ENCODE assay signal across 9 mouse cellular contexts in the genomic region with DNA sequence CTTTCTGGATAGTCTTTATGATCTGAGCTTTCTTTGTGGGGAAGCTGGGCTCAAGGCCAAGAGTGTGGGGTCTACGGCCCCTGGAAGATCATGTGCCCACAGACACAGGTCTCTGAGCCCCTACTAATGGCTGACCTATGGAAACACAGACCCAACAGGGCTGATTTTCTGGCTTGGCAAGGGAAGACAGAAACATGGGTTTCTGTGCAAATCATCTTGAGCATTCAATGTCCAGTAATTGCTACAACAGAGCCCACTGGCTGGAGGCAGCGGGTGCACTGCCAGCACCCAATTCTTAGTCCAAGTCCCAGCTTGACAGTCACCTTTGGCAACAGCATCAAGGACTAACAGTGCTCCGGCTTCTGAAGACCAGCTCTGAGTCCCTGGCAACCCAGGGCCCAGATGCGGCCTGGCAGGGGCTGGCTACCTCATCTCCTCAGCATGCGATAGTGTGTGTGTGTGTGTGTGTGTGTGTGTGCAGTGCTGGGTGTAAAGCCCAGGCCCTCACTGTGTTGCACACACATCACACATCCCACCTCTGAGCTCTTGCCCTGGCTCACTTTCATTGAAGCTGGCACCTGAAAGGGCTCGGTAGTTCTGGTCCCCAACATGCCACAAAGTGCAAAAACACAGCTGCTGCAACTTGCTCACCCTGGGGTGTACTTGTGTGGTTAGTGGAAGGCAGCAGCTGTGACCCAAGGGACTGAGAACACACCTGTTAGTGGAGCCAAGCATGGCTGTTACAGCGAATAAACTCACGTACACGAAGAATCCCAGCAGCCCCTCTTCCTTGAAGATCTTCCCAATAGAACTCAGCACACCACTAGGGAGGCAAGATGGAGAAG. TPM values are rescaled to one million over a fixed set of nuclear protein-coding genes. Genes with fewer than 3 reads are reported as not detected.
DNase-seq lines count a peak whose midpoint lies in the region; ATAC-seq and TF ChIP-seq lines count a peak whose summit lies in the region.
"Had no signal": no experiment of that assay in that cellular context is flagged by ENCODE, and none has a peak within 500 bp of the region (broad histone marks: within the 10 kb centered on the region; RNA-seq: fewer than 3 reads in every experiment).

No protein-coding gene starts in this region.

- WGBS in heart, embryonic 15.5 days = 88% methylated on average over 9 of the region's 9 CpGs
- WGBS in midbrain, embryonic 14.5 days = 81% methylated on average over 9 of the region's 9 CpGs
- WGBS in midbrain, embryonic 10.5 days = 95% methylated on average over 9 of the region's 9 CpGs
- 54% methylated on average over 9 of the region's 9 CpGs for WGBS in forebrain, embryonic 16.5 days
- WGBS in thymus, adult 2 months = 37% methylated on average over 9 of the region's 9 CpGs

- TF ChIP-seq POLR2A in thymus, adult 2 months (IDR thresholded peaks at IDR 0.05; ENCODE audit: control insufficient read depth, extremely low read depth, insufficient read depth, low read length, poor library complexity) = 0 out of 2 replicates have a peak, but pooled peaks have one; percentile 23

- H3K4me2 ChIP-seq in heart, embryonic 15.5 days = no peak overlapping the region
- H3K4me2 ChIP-seq in midbrain, embryonic 14.5 days (ENCODE audit: low read length) = no peak overlapping the region
- H3K4me2 ChIP-seq in forebrain, embryonic 16.5 days (ENCODE audit: low read length) = no peak overlapping the region
- H3K4me2 ChIP-seq: neural tube, embryonic 12.5 days had no signal

- intact Hi-C loops in heart, postnatal 14 days (cut with DNase I) = loop anchor here (2.0 kb wide), 1 partner anchor 19 kb away; no protein-coding TSS in a partner anchor

- H3K4me1 ChIP-seq in heart, embryonic 15.5 days (replicated peaks) = peaks cover 39% of the 10 kb centered on the region
- H3K4me1 ChIP-seq in midbrain, embryonic 14.5 days (ENCODE audit: control insufficient read depth, insufficient read depth, low read length) = peaks cover 12% of the 10 kb centered on the region
- H3K4me1 ChIP-seq in midbrain, embryonic 10.5 days = peaks cover 26% of the 10 kb centered on the region
- H3K4me1 ChIP-seq in forebrain, embryonic 16.5 days (replicated peaks; ENCODE audit: control insufficient read depth, insufficient read depth, low read length) = peaks cover 44% of the 10 kb centered on the region
- H3K4me1 ChIP-seq in thymus, adult 2 months (replicated peaks; ENCODE audit: control insufficient read depth, insufficient read depth, low read length) = peaks cover 54% of the 10 kb centered on the region

- no peak overlapping the region for H3K9ac ChIP-seq in heart, embryonic 15.5 days
- H3K9ac ChIP-seq in midbrain, embryonic 14.5 days (replicated peaks; ENCODE audit: low read length) = no peak overlapping the region
- no peak overlapping the region for H3K9ac ChIP-seq in forebrain, embryonic 16.5 days (replicated peaks; ENCODE audit: low read depth, low read length)

- DNase-seq in heart, postnatal 14 days = no peak
- DNase-seq in midbrain, embryonic 14.5 days = peak; percentile 58
- no peak for DNase-seq in midbrain, embryonic 10.5 days (ENCODE audit: low spot score)
- peak; percentile 60 for DNase-seq in thymus, adult 2 months

- peak overlapping the region; percentile 81 for H3K27ac ChIP-seq in heart, embryonic 15.5 days
- peak overlapping the region; percentile 64 for H3K27ac ChIP-seq in midbrain, embryonic 14.5 days (replicated peaks; ENCODE audit: low read depth, low read length)
- H3K27ac ChIP-seq in midbrain, embryonic 10.5 days (replicated peaks) = no peak overlapping the region
- peak overlapping the region; percentile 74 for H3K27ac ChIP-seq in forebrain, embryonic 16.5 days (ENCODE audit: low read length)
- H3K27ac ChIP-seq in thymus, adult 2 months (ENCODE audit: control insufficient read depth, insufficient read depth, low read length) = peak overlapping the region; percentile 90
- H3K27ac ChIP-seq: neural tube, embryonic 12.5 days had no signal

- ATAC-seq in heart, embryonic 15.5 days (replicated peaks; ENCODE audit: insufficient number of reproducible peaks, insufficient read depth, low FRiP score, low read depth) = no peak
- peak; percentile 24; the same call in 1 of the 2 replicates for ATAC-seq in midbrain, embryonic 14.5 days (ENCODE audit: low FRiP score, low TSS enrichment)
- ATAC-seq in forebrain, embryonic 16.5 days = peak; percentile 67
- ATAC-seq in erythroid progenitor cell, adult 5-6 weeks (replicated peaks; ENCODE audit: low FRiP score, poor library complexity, severe bottlenecking) = no peak
- no peak for ATAC-seq in megakaryocyte-erythroid progenitor cell, adult 5-6 weeks (replicated peaks; ENCODE audit: low FRiP score, low TSS enrichment, poor library complexity, severe bottlenecking)

- TF ChIP-seq CTCF in thymus, adult 2 months (IDR thresholded peaks at IDR 0.05; ENCODE audit: borderline replicate concordance, control insufficient read depth, extremely low read depth, insufficient read depth, low read length, poor library complexity) = no peak

- H3K4me3 ChIP-seq in heart, embryonic 15.5 days = no peak overlapping the region
- H3K4me3 ChIP-seq in midbrain, embryonic 14.5 days (replicated peaks; ENCODE audit: low read depth, low read length) = no peak overlapping the region
- H3K4me3 ChIP-seq in midbrain, embryonic 10.5 days = no peak overlapping the region
- no peak overlapping the region for H3K4me3 ChIP-seq in forebrain, embryonic 16.5 days (replicated peaks; ENCODE audit: low read length)
- no peak overlapping the region for H3K4me3 ChIP-seq in thymus, adult 2 months (ENCODE audit: control insufficient read depth, insufficient read depth, low read length)
- H3K4me3 ChIP-seq: neural tube, embryonic 12.5 days had no signal

- H3K9me3 ChIP-seq in heart, embryonic 15.5 days (replicated peaks) = no peaks in the 10 kb centered on the region
- H3K9me3 ChIP-seq in midbrain, embryonic 14.5 days (ENCODE audit: control insufficient read depth, low read length) = no peaks in the 10 kb centered on the region
- no peaks in the 10 kb centered on the region for H3K9me3 ChIP-seq in midbrain, embryonic 10.5 days (replicated peaks)
- no peaks in the 10 kb centered on the region for H3K9me3 ChIP-seq in forebrain, embryonic 16.5 days (ENCODE audit: control insufficient read depth, low read length)
- H3K9me3 ChIP-seq: neural tube, embryonic 12.5 days had no signal

- no peaks in the 10 kb centered on the region for H3K27me3 ChIP-seq in heart, embryonic 15.5 days
- no peaks in the 10 kb centered on the region for H3K27me3 ChIP-seq in midbrain, embryonic 14.5 days (ENCODE audit: control insufficient read depth, insufficient read depth, low read length)
- H3K27me3 ChIP-seq in midbrain, embryonic 10.5 days (ENCODE audit: low read depth, poor library complexity, severe bottlenecking) = no peaks in the 10 kb centered on the region
- H3K27me3 ChIP-seq in forebrain, embryonic 16.5 days (replicated peaks; ENCODE audit: control insufficient read depth, insufficient read depth, low read length) = no peaks in the 10 kb centered on the region
- no peaks in the 10 kb centered on the region for H3K27me3 ChIP-seq in thymus, adult 2 months (ENCODE audit: control insufficient read depth, insufficient read depth, low read length)
- H3K27me3 ChIP-seq: neural tube, embryonic 12.5 days had no signal

- peaks cover 70% of the 10 kb centered on the region for H3K36me3 ChIP-seq in heart, embryonic 15.5 days
- peaks cover 83% of the 10 kb centered on the region for H3K36me3 ChIP-seq in midbrain, embryonic 14.5 days (ENCODE audit: control insufficient read depth, insufficient read depth, low read length)
- H3K36me3 ChIP-seq in midbrain, embryonic 10.5 days = peaks cover 94% of the 10 kb centered on the region
- H3K36me3 ChIP-seq in forebrain, embryonic 16.5 days (ENCODE audit: control insufficient read depth, insufficient read depth) = peaks cover 44% of the 10 kb centered on the region
- peaks cover 22% of the 10 kb centered on the region for H3K36me3 ChIP-seq in thymus, adult 2 months (ENCODE audit: control insufficient read depth, insufficient read depth, low read length)

RNA-seq across cellular contexts. Expression of a gene that starts 9.5 kb away (rescaled TPM):
- polyA plus RNA-seq in heart, embryonic 15.5 days (2015; fragmentation: Nextera tagmentation; extraction: Ambion mirVana) = 224 and 299 TPM in 2 replicates
- total RNA-seq in heart, postnatal 14 days (2021) = 100 to 1,000 TPM; 272 to 279 TPM
- 533 and 550 TPM in 2 replicates for polyA plus RNA-seq in midbrain, embryonic 14.5 days (2014; fragmentation: Nextera tagmentation; extraction: Ambion mirVana)
- 277 and 318 TPM in 2 replicates for polyA plus RNA-seq in midbrain, embryonic 10.5 days (2016; fragmentation: Nextera tagmentation; extraction: Ambion mirVana)
- polyA plus RNA-seq in forebrain, embryonic 16.5 days (2015; fragmentation: Nextera tagmentation; extraction: Ambion mirVana) = 417 and 434 TPM in 2 replicates
- 332 and 354 TPM in 2 replicates for polyA plus RNA-seq in thymus, adult 2 months (2012; rRNA removed)
- 32.1 and 42.3 TPM in 2 replicates for total RNA-seq in erythroid progenitor cell, adult 5-6 weeks (2015; ENCODE audit: low replicate concordance)
- 12.3 and 31.1 TPM in 2 replicates for total RNA-seq in erythroid progenitor cell, adult 5-6 weeks (2017; ENCODE audit: low replicate concordance)
- 86.6 and 105 TPM in 2 replicates for total RNA-seq in megakaryocyte-erythroid progenitor cell, adult 5-6 weeks (2014; fragmentation: Nextera tagmentation)
- 31.9 and 32.4 TPM in 2 replicates for total RNA-seq in megakaryocyte-erythroid progenitor cell, adult 5-6 weeks (2017)

RNA-seq across cellular contexts. Expression of a gene that starts 20.7 kb away (rescaled TPM):
- polyA plus RNA-seq in heart, embryonic 15.5 days (2015; fragmentation: Nextera tagmentation; extraction: Ambion mirVana) = 4.3 and 5.8 TPM in 2 replicates
- 10 to 100 TPM; 34.3 to 47.8 TPM for total RNA-seq in heart, postnatal 14 days (2021)
- polyA plus RNA-seq in midbrain, embryonic 14.5 days (2014; fragmentation: Nextera tagmentation; extraction: Ambion mirVana) = 1.3 and 2.8 TPM in 2 replicates
- 0.75 and 0.82 TPM in 2 replicates for polyA plus RNA-seq in midbrain, embryonic 10.5 days (2016; fragmentation: Nextera tagmentation; extraction: Ambion mirVana)
- polyA plus RNA-seq in forebrain, embryonic 16.5 days (2015; fragmentation: Nextera tagmentation; extraction: Ambion mirVana) = 1.2 and 2.0 TPM in 2 replicates
- polyA plus RNA-seq in thymus, adult 2 months (2012; rRNA removed) = 22.7 and 24.5 TPM in 2 replicates
- 1.1 and 1.3 TPM in 2 replicates for total RNA-seq in erythroid progenitor cell, adult 5-6 weeks (2015; ENCODE audit: low replicate concordance)
- 3.4 and 3.7 TPM in 2 replicates for total RNA-seq in erythroid progenitor cell, adult 5-6 weeks (2017; ENCODE audit: low replicate concordance)
- 0.32 TPM in 1 of 2 replicates, not detected in the other for total RNA-seq in megakaryocyte-erythroid progenitor cell, adult 5-6 weeks (2014; fragmentation: Nextera tagmentation)
- not detected in 2 replicates for total RNA-seq in megakaryocyte-erythroid progenitor cell, adult 5-6 weeks (2017)

RNA-seq across cellular contexts. Expression of a gene that starts 22.5 kb away (rescaled TPM):
- polyA plus RNA-seq in heart, embryonic 15.5 days (2015; fragmentation: Nextera tagmentation; extraction: Ambion mirVana) = 3.0 and 7.0 TPM in 2 replicates
- total RNA-seq in heart, postnatal 14 days (2021) = 1 to 10 TPM; 2.3 to 2.9 TPM
- 4.4 and 4.9 TPM in 2 replicates for polyA plus RNA-seq in midbrain, embryonic 14.5 days (2014; fragmentation: Nextera tagmentation; extraction: Ambion mirVana)
- 3.8 and 4.1 TPM in 2 replicates for polyA plus RNA-seq in midbrain, embryonic 10.5 days (2016; fragmentation: Nextera tagmentation; extraction: Ambion mirVana)
- polyA plus RNA-seq in forebrain, embryonic 16.5 days (2015; fragmentation: Nextera tagmentation; extraction: Ambion mirVana) = 5.5 and 9.7 TPM in 2 replicates
- polyA plus RNA-seq in thymus, adult 2 months (2012; rRNA removed) = 40.0 and 56.0 TPM in 2 replicates
- 4.0 and 6.3 TPM in 2 replicates for total RNA-seq in erythroid progenitor cell, adult 5-6 weeks (2015; ENCODE audit: low replicate concordance)
- total RNA-seq in erythroid progenitor cell, adult 5-6 weeks (2017; ENCODE audit: low replicate concordance) = 0.98 and 5.0 TPM in 2 replicates
- total RNA-seq in megakaryocyte-erythroid progenitor cell, adult 5-6 weeks (2014; fragmentation: Nextera tagmentation) = 3.1 and 3.4 TPM in 2 replicates
- 2.7 and 6.0 TPM in 2 replicates for total RNA-seq in megakaryocyte-erythroid progenitor cell, adult 5-6 weeks (2017)

Comparison
In these comparisons a context has a peak if more than half of its experiments do, and no peak if none do; other contexts are left out.
1. DNase-seq: peak in midbrain, embryonic 14.5 days (single experiment) and thymus, adult 2 months (single experiment); none in heart, postnatal 14 days (0 of 2) and midbrain, embryonic 10.5 days (single experiment).
2. ATAC-seq: peak in midbrain, embryonic 14.5 days (single experiment) and forebrain, embryonic 16.5 days (single experiment); none in heart, embryonic 15.5 days (single experiment), erythroid progenitor cell, adult 5-6 weeks (single experiment) and megakaryocyte-erythroid progenitor cell, adult 5-6 weeks (single experiment).